Mouse (Mus musculus) heart, postnatal 36 days (tissue): ENCODE measurements at regions not wholly inside any gene's neighbourhood (a gene's known extent, or its start where the extent isn't known, plus 50 kb on each side); places are given as distances from the start of the nearest gene placed in this dataset.

Experiments
- DNase-seq, 2 experiments: peaks; one replicate each; pipeline ENCODE4 v3.0.0; 2021 to 2022
- intact Hi-C: fragments of 180-260 bp; cut with DNase I; formaldehyde crosslinking; loops from one replicate; pipeline ENCODE4 v1.15.1; 2025

DNA sequence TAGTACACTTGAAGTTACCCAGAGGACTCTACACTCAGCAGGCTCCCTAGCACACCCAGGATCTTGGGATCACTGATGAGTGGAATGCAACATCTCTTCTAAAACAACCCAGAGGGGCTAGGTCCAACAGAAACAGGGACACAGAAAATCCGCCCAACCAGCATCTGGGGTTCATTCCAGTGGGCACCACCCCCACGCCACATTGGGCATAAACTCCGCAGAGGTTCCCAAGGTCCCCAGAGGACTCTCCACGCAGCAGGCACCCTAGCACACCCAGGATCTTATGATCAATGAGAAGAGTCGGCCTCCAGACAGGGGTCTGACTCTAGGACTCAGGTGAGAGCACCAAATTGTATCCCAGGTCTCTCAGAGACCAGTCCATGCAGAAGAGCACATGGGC is 1236.9 kb upstream of the B3galt2 start:
- DNase-seq = no peak
- intact Hi-C loops = no loop called here

- no peak for DNase-seq
- intact Hi-C loops = no loop called here
Observed at GRCm38 (mm10) chr1:142422711-142423110, 1217.8 kb upstream of the B3galt2 start.

DNA sequence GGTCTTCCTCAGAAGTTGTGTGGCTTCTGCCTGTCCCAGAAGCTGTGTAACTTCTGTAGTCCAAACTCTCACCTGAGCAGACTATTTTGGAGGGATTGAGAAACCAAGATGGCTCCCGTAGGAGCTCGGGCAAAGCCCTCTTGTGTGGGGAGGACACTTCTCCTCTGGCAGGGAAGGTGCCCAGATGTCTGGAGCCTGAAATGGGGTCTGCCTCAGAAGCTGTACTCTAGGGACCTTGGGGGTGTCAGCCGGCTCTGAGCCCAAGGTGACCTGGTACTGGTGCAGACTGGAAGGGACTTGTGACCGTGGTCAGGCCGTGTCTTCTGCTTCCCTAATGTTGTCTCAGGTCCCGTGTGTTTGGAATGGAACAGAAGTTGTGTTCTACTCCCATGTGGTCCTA is 1207.2 kb upstream of the B3galt2 start:
- intact Hi-C loops = no loop called here
- DNase-seq = peak in 1 of 2 experiments; percentile 1

GRCm38 (mm10) chr1:142441592-142441991 is 1198.9 kb upstream of the B3galt2 start:
- intact Hi-C loops = no loop called here
- no peak for DNase-seq

GRCm38 (mm10) chr1:142468235-142468634 is 1172.2 kb upstream of the B3galt2 start:
- intact Hi-C loops = no loop called here

GRCm38 (mm10) chr1:142470114-142470513 is 1170.3 kb upstream of the B3galt2 start:
- intact Hi-C loops = no loop called here
- no peak for DNase-seq

More at GRCm38 (mm10) chr1:142468235-142468634, 1172.2 kb upstream of the B3galt2 start:
- DNase-seq = no peak
